Mouse (Mus musculus): ENCODE measurements at regions not wholly inside any gene's neighbourhood (a gene's known extent, or its start where the extent isn't known, plus 50 kb on each side); places are given as distances from the start of the nearest gene placed in this dataset.

GRCm38 (mm10) chr3:41483582-41483981 is 71.9 kb upstream of the Jade1 start:
- TF ChIP-seq POLR2A (IDR thresholded peaks at IDR 0.05; ENCODE audit: insufficient read depth, low read depth, low read length) (no peak), CTCF (IDR thresholded peaks at IDR 0.05; ENCODE audit: insufficient read depth, low read depth, low read length) (no peak)
- no peaks in the 10 kb centered on the region for H3K4me1 ChIP-seq (ENCODE audit: control insufficient read depth, insufficient read depth, low read length)
- no peak overlapping the region for H3K4me3 ChIP-seq (ENCODE audit: insufficient read depth, low read depth, low read length)
- H3K27ac ChIP-seq (ENCODE audit: insufficient read depth, low read depth, low read length): no peak overlapping the region
- 89% methylated on average over 3 of the region's 3 CpGs for WGBS

GRCm38 (mm10) chr3:41482881-41483494 is 72.5 kb upstream of the Jade1 start:
- Histone ChIP-seq H3K4me1 (ENCODE audit: control insufficient read depth, insufficient read depth, low read length) (no peaks in the 10 kb centered on the region), H3K4me3 (ENCODE audit: insufficient read depth, low read depth, low read length) (no peak overlapping the region), H3K27ac (ENCODE audit: insufficient read depth, low read depth, low read length) (no peak overlapping the region)
- 76% methylated on average over 5 of the region's 5 CpGs for WGBS
- TF ChIP-seq CTCF (IDR thresholded peaks at IDR 0.05; ENCODE audit: insufficient read depth, low read depth, low read length) (no peak), POLR2A (IDR thresholded peaks at IDR 0.05; ENCODE audit: insufficient read depth, low read depth, low read length) (no peak)

GRCm38 (mm10) chr3:41480186-41480585 is 75.3 kb upstream of the Jade1 start:
- Histone ChIP-seq H3K4me3 (ENCODE audit: insufficient read depth, low read depth, low read length) (no peak overlapping the region), H3K4me1 (ENCODE audit: control insufficient read depth, insufficient read depth, low read length) (no peaks in the 10 kb centered on the region), H3K27ac (ENCODE audit: insufficient read depth, low read depth, low read length) (no peak overlapping the region)
- WGBS: 77% methylated on average over 3 of the region's 3 CpGs
- TF ChIP-seq POLR2A (IDR thresholded peaks at IDR 0.05; ENCODE audit: insufficient read depth, low read depth, low read length) (no peak), CTCF (IDR thresholded peaks at IDR 0.05; ENCODE audit: insufficient read depth, low read depth, low read length) (no peak)

- TF ChIP-seq CTCF (IDR thresholded peaks at IDR 0.05; ENCODE audit: insufficient read depth, low read depth, low read length): no peak
- TF ChIP-seq POLR2A (IDR thresholded peaks at IDR 0.05; ENCODE audit: insufficient read depth, low read depth, low read length): no peak
- no peak overlapping the region for H3K4me3 ChIP-seq (ENCODE audit: insufficient read depth, low read depth, low read length)
- no peaks in the 10 kb centered on the region for H3K4me1 ChIP-seq (ENCODE audit: control insufficient read depth, insufficient read depth, low read length)
- 94% methylated on average over 2 of the region's 2 CpGs for WGBS
- H3K27ac ChIP-seq (ENCODE audit: insufficient read depth, low read depth, low read length): no peak overlapping the region
These were observed 76.6 kb upstream of the Jade1 start for GRCm38 (mm10) chr3:41478971-41479370.

GRCm38 (mm10) chr3:41476516-41476915 is 79.0 kb upstream of the Jade1 start:
- no peak for TF ChIP-seq POLR2A (IDR thresholded peaks at IDR 0.05; ENCODE audit: insufficient read depth, low read depth, low read length)
- no peak for TF ChIP-seq CTCF (IDR thresholded peaks at IDR 0.05; ENCODE audit: insufficient read depth, low read depth, low read length)
- 95% methylated on average over 6 of the region's 6 CpGs for WGBS
- Histone ChIP-seq H3K4me3 (ENCODE audit: insufficient read depth, low read depth, low read length) (no peak overlapping the region), H3K4me1 (ENCODE audit: control insufficient read depth, insufficient read depth, low read length) (no peaks in the 10 kb centered on the region), H3K27ac (ENCODE audit: insufficient read depth, low read depth, low read length) (no peak overlapping the region)

- H3K4me1 ChIP-seq (ENCODE audit: control insufficient read depth, insufficient read depth, low read length): no peaks in the 10 kb centered on the region
- 96% methylated on average over 3 of the region's 3 CpGs for WGBS
- no peak overlapping the region for H3K27ac ChIP-seq (ENCODE audit: insufficient read depth, low read depth, low read length)
- TF ChIP-seq CTCF (IDR thresholded peaks at IDR 0.05; ENCODE audit: insufficient read depth, low read depth, low read length): no peak
- TF ChIP-seq POLR2A (IDR thresholded peaks at IDR 0.05; ENCODE audit: insufficient read depth, low read depth, low read length): no peak
- no peak overlapping the region for H3K4me3 ChIP-seq (ENCODE audit: insufficient read depth, low read depth, low read length)
These were observed 82.9 kb upstream of the Jade1 start for GRCm38 (mm10) chr3:41472586-41472985.

- Histone ChIP-seq H3K27ac (ENCODE audit: insufficient read depth, low read depth, low read length) (no peak overlapping the region), H3K4me1 (ENCODE audit: control insufficient read depth, insufficient read depth, low read length) (no peaks in the 10 kb centered on the region), H3K4me3 (ENCODE audit: insufficient read depth, low read depth, low read length) (no peak overlapping the region)
- TF ChIP-seq CTCF (IDR thresholded peaks at IDR 0.05; ENCODE audit: insufficient read depth, low read depth, low read length) (no peak), POLR2A (IDR thresholded peaks at IDR 0.05; ENCODE audit: insufficient read depth, low read depth, low read length) (no peak)
- WGBS: 81% methylated on average over 6 of the region's 6 CpGs
These were observed 86.4 kb upstream of the Jade1 start for GRCm38 (mm10) chr3:41469106-41469505.

- no peak for TF ChIP-seq POLR2A (IDR thresholded peaks at IDR 0.05; ENCODE audit: insufficient read depth, low read depth, low read length)
- peaks cover 2% of the 10 kb centered on the region; the same call in 1 of the 2 replicates for H3K4me1 ChIP-seq (ENCODE audit: control insufficient read depth, insufficient read depth, low read length)
- no peak overlapping the region for H3K4me3 ChIP-seq (ENCODE audit: insufficient read depth, low read depth, low read length)
- 85% methylated on average over 1 of the region's 1 CpGs for WGBS
- H3K27ac ChIP-seq (ENCODE audit: insufficient read depth, low read depth, low read length): no peak overlapping the region
These were observed 87.7 kb upstream of the Jade1 start for GRCm38 (mm10) chr3:41467857-41468256.

- 88% methylated on average over 2 of the region's 2 CpGs for WGBS
- TF ChIP-seq POLR2A (IDR thresholded peaks at IDR 0.05; ENCODE audit: insufficient read depth, low read depth, low read length): no peak
- TF ChIP-seq CTCF (IDR thresholded peaks at IDR 0.05; ENCODE audit: insufficient read depth, low read depth, low read length): no peak
- no peak overlapping the region for H3K4me3 ChIP-seq (ENCODE audit: insufficient read depth, low read depth, low read length)
- H3K4me1 ChIP-seq (ENCODE audit: control insufficient read depth, insufficient read depth, low read length): peaks cover 2% of the 10 kb centered on the region; the same call in 1 of the 2 replicates
- no peak overlapping the region for H3K27ac ChIP-seq (ENCODE audit: insufficient read depth, low read depth, low read length)
These were observed 89.6 kb upstream of the Jade1 start for GRCm38 (mm10) chr3:41465893-41466292.
